Comparison of ENCODE assay signal across 16 mouse cellular contexts in genomic region chr9:109118106-109118505, GRCm38 (mm10). TPM values are rescaled to one million over a fixed set of nuclear protein-coding genes. Genes with fewer than 3 reads are reported as not detected.
A peak's percentile ranks its signal among the peaks of the same experiment; 100 is the strongest.
DNase-seq lines count a peak whose midpoint lies in the region; ATAC-seq and TF ChIP-seq lines count a peak whose summit lies in the region.
"Had no signal": no experiment of that assay in that cellular context is flagged by ENCODE, and none has a peak within 500 bp of the region (broad histone marks: within the 10 kb centered on the region; RNA-seq: fewer than 3 reads in every experiment).

No protein-coding gene starts in this region.

- H3K4me3 ChIP-seq in heart, embryonic 10.5 days: no peak overlapping the region
- H3K4me3 ChIP-seq in midbrain, embryonic 10.5 days: no peak overlapping the region
- H3K4me3 ChIP-seq in midbrain, postnatal 0 days (ENCODE audit: low read depth, low read length): no peak overlapping the region
- H3K4me3 ChIP-seq: embryonic facial prominence, embryonic 13.5 days; forebrain, embryonic 15.5 days; left cerebral cortex, adult 2 months had no signal

- DNase-seq in heart, adult 8-10 months (ENCODE audit: low spot score): peak; percentile 63
- no peak for DNase-seq in heart, embryonic 10.5 days (ENCODE audit: low spot score)
- peak; percentile 10 for DNase-seq in midbrain, embryonic 10.5 days (ENCODE audit: low spot score)
- no peak for DNase-seq in midbrain, postnatal 0 days (ENCODE audit: low spot score)
- peak; percentile 41 to 42 for DNase-seq in kidney, postnatal 36 days
- DNase-seq in lung, postnatal 4 days: peak; percentile 59 to 73
- DNase-seq in B cell, adult 2 months: no peak
- DNase-seq in ovary, adult 18-20 months (ENCODE audit: low spot score): no peak
- DNase-seq: cerebellum, postnatal 14 days had no signal

- ATAC-seq in midbrain, postnatal 0 days (ENCODE audit: low FRiP score): no peak
- ATAC-seq: forebrain, embryonic 15.5 days; inflammation-experienced regulatory T-cells, adult 6 months had no signal

- no peaks in the 10 kb centered on the region for H3K27me3 ChIP-seq in heart, embryonic 10.5 days (ENCODE audit: insufficient read depth, poor library complexity, severe bottlenecking)
- H3K27me3 ChIP-seq in midbrain, embryonic 10.5 days (ENCODE audit: low read depth, poor library complexity, severe bottlenecking): no peaks in the 10 kb centered on the region
- no peaks in the 10 kb centered on the region for H3K27me3 ChIP-seq in midbrain, postnatal 0 days (ENCODE audit: insufficient read depth, low read length)
- H3K27me3 ChIP-seq: embryonic facial prominence, embryonic 13.5 days; forebrain, embryonic 15.5 days had no signal

- no peak overlapping the region for H3K4me2 ChIP-seq in midbrain, postnatal 0 days (ENCODE audit: low read depth, low read length, poor library complexity, severe bottlenecking)
- H3K4me2 ChIP-seq: embryonic facial prominence, embryonic 13.5 days; forebrain, embryonic 15.5 days had no signal

- WGBS in heart, embryonic 10.5 days: 72% methylated on average over 4 of the region's 4 CpGs
- 78% methylated on average over 4 of the region's 4 CpGs for WGBS in midbrain, embryonic 10.5 days
- 93% methylated on average over 4 of the region's 4 CpGs for WGBS in midbrain, postnatal 0 days

- no peak for TF ChIP-seq CTCF in midbrain, postnatal 0 days (IDR thresholded peaks at IDR 0.05)

- no peak overlapping the region for H3K9ac ChIP-seq in midbrain, postnatal 0 days (replicated peaks; ENCODE audit: low read length, poor library complexity, severe bottlenecking)
- H3K9ac ChIP-seq: embryonic facial prominence, embryonic 13.5 days; forebrain, embryonic 15.5 days had no signal

- H3K9me3 ChIP-seq in heart, embryonic 10.5 days: no peaks in the 10 kb centered on the region
- H3K9me3 ChIP-seq in midbrain, embryonic 10.5 days (replicated peaks): no peaks in the 10 kb centered on the region
- H3K9me3 ChIP-seq in midbrain, postnatal 0 days (ENCODE audit: low read length): no peaks in the 10 kb centered on the region
- H3K9me3 ChIP-seq: embryonic facial prominence, embryonic 13.5 days; forebrain, embryonic 15.5 days had no signal

- H3K27ac ChIP-seq in heart, embryonic 10.5 days: no peak overlapping the region
- H3K27ac ChIP-seq in midbrain, embryonic 10.5 days (replicated peaks): no peak overlapping the region
- H3K27ac ChIP-seq in midbrain, postnatal 0 days (ENCODE audit: low read depth, low read length): no peak overlapping the region
- H3K27ac ChIP-seq: embryonic facial prominence, embryonic 13.5 days; forebrain, embryonic 15.5 days; left cerebral cortex, adult 2 months had no signal

- peaks cover 4% of the 10 kb centered on the region; the same call in 1 of the 2 replicates for H3K4me1 ChIP-seq in heart, embryonic 10.5 days
- H3K4me1 ChIP-seq in midbrain, embryonic 10.5 days: no peaks in the 10 kb centered on the region
- no peaks in the 10 kb centered on the region for H3K4me1 ChIP-seq in midbrain, postnatal 0 days (ENCODE audit: insufficient read depth, low read length)
- H3K4me1 ChIP-seq: embryonic facial prominence, embryonic 13.5 days had no signal

- H3K36me3 ChIP-seq in heart, embryonic 10.5 days: peaks cover 65% of the 10 kb centered on the region
- H3K36me3 ChIP-seq in midbrain, embryonic 10.5 days: peaks cover 75% of the 10 kb centered on the region
- H3K36me3 ChIP-seq in midbrain, postnatal 0 days (ENCODE audit: insufficient read depth, low read length): peaks cover 51% of the 10 kb centered on the region

RNA-seq across cellular contexts. Expression of gene Plxnb1, which starts 22.9 kb away (rescaled TPM):
- total RNA-seq in heart, adult 8-10 months (2022): 10 to 100 TPM; 21.6 to 25.9 (median 22.9) TPM
- 11.5 and 14.2 TPM in 2 replicates for polyA plus RNA-seq in heart, embryonic 10.5 days (2016; fragmentation: Nextera tagmentation; extraction: Ambion mirVana)
- 24.9 and 36.8 TPM in 2 replicates for polyA plus RNA-seq in midbrain, embryonic 10.5 days (2016; fragmentation: Nextera tagmentation; extraction: Ambion mirVana)
- total RNA-seq in midbrain, postnatal 0 days (2014; rRNA removed): 64.8 and 73.2 TPM in 2 replicates
- 10.2 and 11.1 TPM in 2 replicates for polyA plus RNA-seq in midbrain, postnatal 0 days (2015; fragmentation: Nextera tagmentation; extraction: Ambion mirVana)

RNA-seq across cellular contexts. Expression of gene Tma7, which starts 35.7 kb away (rescaled TPM):
- 100 to 1,000 TPM; 220 to 257 (median 236) TPM for total RNA-seq in heart, adult 8-10 months (2022)
- 734 and 774 TPM in 2 replicates for polyA plus RNA-seq in heart, embryonic 10.5 days (2016; fragmentation: Nextera tagmentation; extraction: Ambion mirVana)
- polyA plus RNA-seq in midbrain, embryonic 10.5 days (2016; fragmentation: Nextera tagmentation; extraction: Ambion mirVana): 733 and 761 TPM in 2 replicates
- 129 and 162 TPM in 2 replicates for total RNA-seq in midbrain, postnatal 0 days (2014; rRNA removed)
- polyA plus RNA-seq in midbrain, postnatal 0 days (2015; fragmentation: Nextera tagmentation; extraction: Ambion mirVana): 766 and 825 TPM in 2 replicates

RNA-seq across cellular contexts. Expression of gene Ccdc51, which starts 35.8 kb away (rescaled TPM):
- 10 to 100 TPM; 10.5 to 13.4 (median 12.7) TPM for total RNA-seq in heart, adult 8-10 months (2022)
- polyA plus RNA-seq in heart, embryonic 10.5 days (2016; fragmentation: Nextera tagmentation; extraction: Ambion mirVana): 19.1 and 19.7 TPM in 2 replicates
- polyA plus RNA-seq in midbrain, embryonic 10.5 days (2016; fragmentation: Nextera tagmentation; extraction: Ambion mirVana): 14.5 and 14.9 TPM in 2 replicates
- total RNA-seq in midbrain, postnatal 0 days (2014; rRNA removed): 6.9 and 7.4 TPM in 2 replicates
- 4.8 and 7.1 TPM in 2 replicates for polyA plus RNA-seq in midbrain, postnatal 0 days (2015; fragmentation: Nextera tagmentation; extraction: Ambion mirVana)

RNA-seq across cellular contexts. Expression of gene Fbxw21, which starts 43.7 kb away (rescaled TPM):
- total RNA-seq in heart, adult 8-10 months (2022): not detected
- not detected in 2 replicates for polyA plus RNA-seq in heart, embryonic 10.5 days (2016; fragmentation: Nextera tagmentation; extraction: Ambion mirVana)
- not detected in 2 replicates for polyA plus RNA-seq in midbrain, embryonic 10.5 days (2016; fragmentation: Nextera tagmentation; extraction: Ambion mirVana)
- total RNA-seq in midbrain, postnatal 0 days (2014; rRNA removed): not detected in 2 replicates
- not detected in 2 replicates for polyA plus RNA-seq in midbrain, postnatal 0 days (2015; fragmentation: Nextera tagmentation; extraction: Ambion mirVana)
- total RNA-seq: left cerebral cortex, adult 2 months had no signal
- polyA plus RNA-seq: embryonic facial prominence, embryonic 13.5 days; forebrain, embryonic 15.5 days; heart, embryonic 14.5 days; inflammation-experienced regulatory T-cells, adult 6 months; stomach, embryonic 14.5 days; urinary bladder, adult 2 months had no signal

RNA-seq across cellular contexts. Expression of gene Atrip, which starts 44.2 kb away (rescaled TPM):
- total RNA-seq in heart, adult 8-10 months (2022): 1 to 10 TPM; 8.1 to 9.4 (median 8.5) TPM
- polyA plus RNA-seq in heart, embryonic 10.5 days (2016; fragmentation: Nextera tagmentation; extraction: Ambion mirVana): 20.6 and 26.8 TPM in 2 replicates
- 32.1 and 33.4 TPM in 2 replicates for polyA plus RNA-seq in midbrain, embryonic 10.5 days (2016; fragmentation: Nextera tagmentation; extraction: Ambion mirVana)
- 34.7 and 35.1 TPM in 2 replicates for total RNA-seq in midbrain, postnatal 0 days (2014; rRNA removed)
- polyA plus RNA-seq in midbrain, postnatal 0 days (2015; fragmentation: Nextera tagmentation; extraction: Ambion mirVana): 32.9 and 34.7 TPM in 2 replicates

Comparison
In these comparisons a context has a peak if more than half of its experiments do, and no peak if none do; other contexts are left out.
1. DNase-seq: peak in heart, adult 8-10 months (single experiment), midbrain, embryonic 10.5 days (single experiment), kidney, postnatal 36 days (2 of 2) and lung, postnatal 4 days (2 of 2); none in heart, embryonic 10.5 days (single experiment), midbrain, postnatal 0 days (single experiment), B cell, adult 2 months (0 of 2) and ovary, adult 18-20 months (single experiment).